Mouse (Mus musculus) gastrocnemius, adult 18-20 months (tissue): ENCODE results near the gene Fcrl6. TPM values are rescaled to one million over a fixed set of nuclear protein-coding genes. Genes with fewer than 3 reads are reported as not detected.

Experiments used
- DNase-seq: peaks from one replicate; pipeline ENCODE4 v3.0.0; 2021; ENCODE audit warnings: low spot score
- total RNA-seq, 2 experiments: library from RNA; stranded (reverse); gene quantifications; 2 replicates each; pipeline ENCODE4 v1.2.3; 2021

The Fcrl6 gene
- total RNA-seq, 2 experiments from 2014 or later: not detected

DNA sequence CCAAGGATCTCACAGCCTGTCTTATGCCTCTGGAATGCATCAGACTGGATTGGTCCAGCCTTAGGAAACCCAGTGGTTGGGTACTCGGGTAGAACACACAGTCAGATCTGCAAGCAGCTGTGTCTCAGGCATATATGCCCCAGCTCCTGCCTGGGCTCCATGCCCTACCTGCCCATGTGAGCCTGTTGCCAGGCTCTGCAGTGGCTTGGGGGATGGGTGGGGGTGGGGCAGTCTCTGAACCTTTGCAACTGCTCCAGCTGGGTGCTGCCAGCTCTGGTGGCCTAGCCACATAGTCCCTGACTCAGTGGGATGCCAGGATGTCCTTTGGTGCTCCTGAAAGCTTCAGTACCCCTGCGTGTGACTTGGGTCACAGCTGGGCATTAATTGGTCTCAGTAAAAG is 53.0 kb downstream of the Fcrl6 start:
- DNase-seq: no peak

DNA sequence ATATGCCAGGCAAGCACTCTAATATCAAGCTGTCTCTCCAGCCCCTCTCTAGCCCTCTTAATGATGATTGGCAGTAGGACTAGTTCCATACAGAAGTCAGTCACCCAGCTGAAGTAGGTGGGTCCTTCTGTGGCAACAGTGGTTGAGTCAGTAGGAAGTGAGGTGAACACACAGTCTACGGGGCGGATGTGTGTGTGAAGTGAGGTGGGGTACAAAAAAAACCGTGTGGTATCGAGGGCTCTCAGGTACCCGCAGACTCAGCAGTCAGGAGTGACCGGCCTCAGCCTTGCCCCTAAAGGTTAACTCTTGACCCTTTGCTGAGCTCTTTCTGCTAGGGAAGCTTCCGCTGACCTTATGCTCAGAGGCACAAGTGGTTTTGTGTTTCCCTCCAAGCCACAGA is 53.9 kb downstream of the Fcrl6 start:
- DNase-seq: no peak

Other genes starting within 250 kb of the Fcrl6 start
- 1 to 10 TPM; 3.0 to 3.3 TPM for gene Pigm, start 226.0 kb downstream of the Fcrl6 start, total RNA-seq
- under 1 TPM; 0.28 to 0.30 TPM for gene Slamf9, start 127.2 kb downstream of the Fcrl6 start, total RNA-seq
- under 1 TPM in 1 of 2 experiments, not detected in 1; 0.19 TPM for gene Igsf9, start 120.8 kb downstream of the Fcrl6 start, total RNA-seq
- gene Tagln2, start 102.5 kb downstream of the Fcrl6 start, total RNA-seq: 10 to 100 TPM; 14.0 to 28.7 TPM
- gene Cfap45, start 81.8 kb downstream of the Fcrl6 start, total RNA-seq: under 1 TPM in 1 of 2 experiments, not detected in 1; 0.47 TPM
- gene Vsig8, start 46.6 kb downstream of the Fcrl6 start, total RNA-seq: not detected
- under 1 TPM; 0.18 to 0.24 TPM for gene Slamf8, start 12.0 kb downstream of the Fcrl6 start, total RNA-seq
- 10 to 100 TPM; 29.9 to 35.1 TPM for gene Dusp23, start 30.4 kb upstream of the Fcrl6 start, total RNA-seq
- not detected for gene Crp, start 95.5 kb upstream of the Fcrl6 start, total RNA-seq